Mouse (Mus musculus): ENCODE data around the gene Gm21970. TPM values are rescaled to one million over a fixed set of nuclear protein-coding genes. Genes with fewer than 3 reads are reported as not detected.
A peak's percentile ranks its signal among the peaks of the same experiment; 100 is the strongest.
"Not testable (repeated sequence)": the region's sequence is repeated elsewhere in the genome, so short reads cannot be mapped to it uniquely, and the experiment has no call there.

The Gm21970 gene
- polyA plus RNA-seq, 2 experiments from 2014 or later: 1.9 TPM; not detected in 1

GRCm38 (mm10) chr16:91404828-91405577 lies 13.5 kb downstream of the Gm21970 start:
- no peak for ATAC-seq

DNA sequence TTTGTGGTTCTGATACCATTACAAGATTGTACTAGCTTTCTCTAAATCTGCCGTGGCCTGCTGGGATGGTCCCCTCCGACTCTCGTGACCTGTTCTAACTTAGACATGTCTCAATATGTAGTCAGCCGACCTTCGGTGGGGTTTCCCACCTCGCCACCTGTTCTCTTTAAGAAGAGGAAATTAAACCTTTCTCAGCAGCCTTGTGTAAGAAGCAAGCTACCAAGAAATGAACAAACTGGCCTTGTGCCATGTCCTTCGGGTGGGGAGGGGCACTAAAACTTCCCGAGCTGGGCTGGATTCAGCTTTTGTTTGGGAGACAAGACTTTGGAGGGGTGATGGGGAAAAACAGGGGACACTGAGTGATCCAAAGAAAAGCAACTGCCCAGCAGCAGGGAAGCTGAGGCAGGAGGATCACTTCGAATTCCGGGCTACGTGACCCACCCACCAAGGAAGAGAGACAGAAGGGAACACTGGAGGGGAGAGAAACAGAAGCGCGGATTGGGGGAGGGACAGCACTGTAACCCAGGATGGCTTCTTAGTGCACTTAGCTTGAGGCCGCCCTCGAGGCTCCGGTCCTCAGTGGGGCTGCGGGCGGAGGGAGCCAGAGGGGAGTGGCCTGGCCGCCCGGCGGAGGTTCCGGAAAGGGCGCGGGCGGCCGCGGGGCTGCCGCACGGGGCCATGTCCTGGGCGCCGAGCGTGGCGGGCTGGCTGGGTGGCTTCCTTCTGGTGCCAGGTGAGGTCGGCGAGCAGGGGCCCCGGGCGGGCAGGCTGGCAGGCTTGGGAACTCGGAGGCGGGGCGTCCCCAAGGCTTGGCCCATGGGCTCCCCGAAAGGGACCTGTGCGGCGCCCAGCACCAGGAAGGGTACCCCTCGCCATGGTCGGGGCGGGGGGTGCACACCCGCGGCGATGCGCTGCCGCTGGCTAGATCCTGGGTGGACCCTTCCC lies 14.4 kb downstream of the Gm21970 start, which contains the start of gene Il10rb:
TSS of gene Il10rb (plus strand) at position 525 of the 945 bp plus-strand sequence.
- ATAC-seq: peak; percentile 77

- ATAC-seq: peak; percentile 22
Observed at GRCm38 (mm10) chr16:91406585-91407220, 15.2 kb downstream of the Gm21970 start.

DNA sequence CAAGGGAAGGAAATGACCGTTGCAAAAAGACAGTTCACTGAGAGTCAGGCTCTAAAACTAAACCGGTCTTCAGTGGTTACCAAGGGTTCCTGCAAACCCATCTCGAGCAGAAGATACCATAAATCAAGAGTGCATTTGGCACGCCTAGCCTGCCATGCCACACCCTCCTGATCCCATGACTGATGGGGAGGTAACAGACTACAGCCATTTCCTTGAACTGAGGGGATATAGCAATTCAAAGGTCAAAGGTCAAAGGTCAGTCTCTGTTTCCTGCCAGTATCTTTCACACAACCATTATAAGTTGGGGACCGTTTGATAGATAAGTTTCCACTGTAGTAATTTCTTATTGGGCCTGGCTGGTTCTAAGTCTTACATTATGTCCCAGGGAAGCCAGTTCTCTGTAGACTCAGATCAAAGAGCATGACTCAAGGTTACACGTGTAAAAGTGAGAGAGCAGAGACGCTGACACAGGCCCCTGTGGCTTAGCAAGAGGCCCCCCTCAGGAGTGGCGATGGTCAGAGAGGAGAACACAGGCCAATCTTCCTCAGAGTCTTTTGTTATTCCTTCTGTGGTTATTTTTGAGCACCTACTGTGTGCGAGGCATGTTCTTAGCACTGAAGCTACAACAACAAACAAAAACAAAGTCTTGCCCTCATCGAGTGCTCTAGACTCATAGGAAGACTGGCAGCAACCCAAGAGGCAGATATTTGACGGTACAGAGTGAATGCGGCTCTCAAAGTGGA lies 21.8 kb downstream of the Gm21970 start:
- peak; percentile 75 for ATAC-seq

GRCm38 (mm10) chr16:91415391-91416189 lies 24.1 kb downstream of the Gm21970 start:
- ATAC-seq: no peak

GRCm38 (mm10) chr16:91416357-91416756 lies 24.8 kb downstream of the Gm21970 start:
- ATAC-seq: no peak

- ATAC-seq: no peak
Observed at GRCm38 (mm10) chr16:91416938-91417337, 25.4 kb downstream of the Gm21970 start.

- ATAC-seq: no peak
Observed at GRCm38 (mm10) chr16:91418531-91418930, 27.0 kb downstream of the Gm21970 start.

GRCm38 (mm10) chr16:91425816-91426215 lies 34.3 kb downstream of the Gm21970 start:
- no peak for ATAC-seq

GRCm38 (mm10) chr16:91426586-91426985 lies 35.1 kb downstream of the Gm21970 start:
- ATAC-seq: no peak

DNA sequence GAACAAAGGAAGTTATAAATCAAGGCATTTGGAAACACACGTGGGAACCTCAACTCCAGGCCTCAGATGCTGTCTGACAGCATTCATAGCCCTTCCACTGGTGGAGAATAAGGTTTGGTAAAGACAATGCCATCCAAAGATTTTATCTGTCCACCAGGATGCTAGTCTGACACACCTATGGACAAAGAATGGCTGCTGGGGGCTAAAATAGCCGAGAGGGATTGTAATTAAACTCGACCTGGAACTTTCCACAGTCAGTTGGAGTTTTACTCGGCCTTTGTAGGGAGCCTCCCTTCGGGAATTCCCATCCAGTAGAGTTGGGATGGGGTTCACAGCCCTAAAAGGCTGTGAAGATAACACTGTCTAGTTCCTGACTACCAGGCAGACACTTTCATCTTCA lies 35.9 kb downstream of the Gm21970 start:
- no peak for ATAC-seq

GRCm38 (mm10) chr16:91428259-91428865 lies 36.8 kb downstream of the Gm21970 start:
- ATAC-seq: no peak

- no peak for ATAC-seq
Observed at GRCm38 (mm10) chr16:91432720-91433328, 41.3 kb downstream of the Gm21970 start.

DNA sequence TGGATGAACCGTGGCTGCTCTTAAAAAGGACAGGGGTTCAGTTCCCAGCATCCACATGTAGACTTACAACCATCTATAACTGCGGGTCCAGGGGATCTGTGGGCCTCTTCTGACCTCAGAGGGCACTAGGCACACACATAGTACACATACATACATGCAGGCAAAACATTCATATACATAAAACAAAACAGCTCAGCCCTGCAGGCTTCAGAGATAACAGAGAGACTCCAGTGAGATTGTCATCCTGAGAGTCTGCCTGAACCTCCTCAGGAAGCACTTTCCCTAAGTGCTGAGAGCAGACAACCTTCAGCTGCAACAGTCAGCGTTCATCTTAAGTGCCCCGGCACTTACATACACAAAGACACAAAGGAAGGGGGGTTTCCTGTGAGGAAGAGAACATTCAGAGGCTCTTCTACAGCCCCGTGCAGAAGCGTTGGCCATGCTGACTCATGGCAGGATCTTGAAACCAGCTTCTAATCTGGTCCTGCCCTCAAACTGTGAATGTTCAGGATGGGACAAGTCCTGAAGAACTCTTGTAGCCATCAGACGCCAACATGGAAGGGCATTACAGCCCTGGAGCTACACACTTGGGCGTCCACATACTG lies 41.9 kb downstream of the Gm21970 start:
- peak; percentile 94 for ATAC-seq

DNA sequence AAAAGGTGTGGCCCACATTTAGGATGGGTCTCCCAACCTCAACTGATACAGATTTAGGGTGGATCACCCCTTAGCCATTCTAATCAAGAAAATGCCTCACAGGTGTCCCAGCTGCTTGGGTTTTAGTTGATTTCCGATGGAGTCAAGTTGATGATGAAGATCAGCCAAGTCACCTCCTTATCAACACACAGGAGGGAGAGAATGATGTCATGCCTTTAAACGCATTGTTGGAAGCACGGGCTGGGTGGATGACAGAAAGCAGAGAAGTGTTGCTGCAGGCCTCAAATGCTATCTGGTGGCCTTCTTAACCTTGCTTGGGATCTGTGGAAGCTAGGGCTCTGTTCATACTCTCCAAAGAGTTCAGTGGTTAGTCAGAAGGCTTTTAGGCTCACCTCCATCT lies 42.6 kb downstream of the Gm21970 start:
- no peak for ATAC-seq

- ATAC-seq: no peak
Observed at GRCm38 (mm10) chr16:91438081-91438480, 46.6 kb downstream of the Gm21970 start.

GRCm38 (mm10) chr16:91438599-91438998 lies 47.1 kb downstream of the Gm21970 start:
- not testable (repeated sequence) for ATAC-seq

GRCm38 (mm10) chr16:91441366-91441765 lies 49.8 kb downstream of the Gm21970 start:
- ATAC-seq: no peak

DNA sequence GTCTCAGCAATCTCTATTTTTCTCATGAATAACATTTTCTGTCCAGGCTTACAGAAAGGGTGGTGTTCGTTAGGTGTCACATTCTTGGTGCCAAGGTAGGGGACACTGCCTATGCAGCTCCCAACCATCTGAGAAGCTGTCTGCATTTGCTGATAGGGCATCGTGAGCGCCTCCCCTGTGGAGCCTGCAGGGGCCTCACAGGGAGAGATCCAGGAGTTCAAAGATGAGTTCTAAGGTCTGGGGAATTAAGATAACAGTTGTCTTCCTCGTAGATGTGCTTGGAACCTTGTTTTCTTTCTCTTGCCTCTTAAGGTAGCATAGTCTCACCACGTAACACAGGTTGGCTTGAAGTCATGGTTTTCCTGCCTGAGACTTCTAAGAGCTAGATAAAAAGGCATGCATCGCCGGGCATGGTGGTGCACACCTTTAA lies 50.3 kb downstream of the Gm21970 start:
- ATAC-seq: no peak

DNA sequence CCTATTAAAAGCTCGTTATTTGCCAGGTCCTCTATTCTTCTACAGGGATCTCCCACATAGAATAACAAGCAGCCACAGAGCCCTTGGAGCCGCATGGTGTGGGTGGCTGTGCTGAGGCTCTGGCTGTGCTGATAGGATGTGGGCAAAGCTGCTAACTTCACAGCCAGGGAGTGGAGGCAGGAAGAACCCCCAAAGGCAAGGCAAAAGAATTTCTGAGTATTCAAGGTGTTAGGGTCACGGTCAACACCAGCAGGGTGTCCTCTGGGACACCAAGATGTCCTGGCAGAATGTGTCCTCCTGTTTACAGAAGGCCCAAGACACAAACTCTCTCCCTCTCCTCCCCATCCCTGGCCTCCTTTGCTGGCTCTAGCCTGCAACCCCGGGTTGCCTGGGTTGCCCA lies 50.9 kb downstream of the Gm21970 start:
- ATAC-seq: peak; percentile 59
